21 mouse cellular contexts compared by ENCODE assay signal in the genomic region with DNA sequence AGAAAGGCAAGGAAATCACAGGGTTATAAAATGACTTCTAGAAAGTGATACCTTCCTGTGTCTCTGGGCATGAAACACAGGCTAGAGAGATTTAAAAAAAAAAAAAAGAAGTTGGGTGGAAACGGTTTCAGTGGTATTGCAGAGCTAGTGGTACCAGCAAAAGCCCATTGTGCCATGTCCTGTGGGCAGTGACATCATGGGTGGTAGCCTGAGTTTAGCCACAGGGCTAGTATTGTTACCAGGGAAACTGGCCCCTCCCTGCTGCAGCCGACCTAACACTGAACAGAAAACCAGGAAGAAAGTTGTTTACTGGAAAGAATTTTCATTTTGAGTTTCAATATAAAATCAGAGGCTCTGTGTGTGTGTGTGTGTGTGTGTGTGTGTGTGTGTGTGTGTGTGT.
DNase-seq lines count a peak whose midpoint lies in the region; ATAC-seq lines count a peak whose summit lies in the region.
"Had no signal": no experiment of that assay in that cellular context is flagged by ENCODE, and none has a peak within 500 bp of the region (broad histone marks: within the 10 kb centered on the region; RNA-seq: fewer than 3 reads in every experiment).

No protein-coding gene starts in this region.

- no peak overlapping the region for H3K4me3 ChIP-seq in forebrain, embryonic 12.5 days (replicated peaks)
- H3K4me3 ChIP-seq: heart, embryonic 15.5 days; hindbrain, embryonic 10.5 days; limb, embryonic 15.5 days; lung, embryonic 15.5 days had no signal

- DNase-seq in 3134 (ENCODE audit: extremely low read depth, insufficient read length, low spot score), result peak; percentile 13
- DNase-seq in induced T-regulatory cell, adult 2 months (ENCODE audit: low read depth), result peak; percentile 87
- no peak for DNase-seq in heart, adult 9 months (ENCODE audit: low spot score in 2 of 2)
- no peak for DNase-seq in heart, adult 8-10 months (ENCODE audit: low spot score)
- DNase-seq in spleen, postnatal 4 days (ENCODE audit: low spot score in 2 of 2), result no peak
- DNase-seq: adrenal gland, postnatal 10 days; cerebellum, adult 8-10 months; kidney, adult 8-10 months; kidney, postnatal 25 days; layer of hippocampus, adult 9-11 months; retina, postnatal 1 day; thymus, adult 2 months had no signal

- H3K27me3 ChIP-seq in forebrain, embryonic 12.5 days, result no peaks in the 10 kb centered on the region
- H3K27me3 ChIP-seq: heart, embryonic 15.5 days; lung, embryonic 15.5 days had no signal

- H3K4me2 ChIP-seq in forebrain, embryonic 12.5 days, result no peak overlapping the region
- H3K4me2 ChIP-seq: heart, embryonic 15.5 days; limb, embryonic 15.5 days; lung, embryonic 15.5 days; midbrain, embryonic 11.5 days had no signal

- no peaks in the 10 kb centered on the region for H3K4me1 ChIP-seq in forebrain, embryonic 12.5 days
- H3K4me1 ChIP-seq: heart, embryonic 15.5 days had no signal

- ATAC-seq in CD4-positive, CD25-positive, alpha-beta regulatory T cell, adult 4 months, result peak; percentile 34
- peak; percentile 100 for ATAC-seq in megakaryocyte progenitor cell, adult 5-6 weeks (replicated peaks; ENCODE audit: poor library complexity)
- no peak for ATAC-seq in forebrain, embryonic 12.5 days (ENCODE audit: low FRiP score)
- ATAC-seq: inflammation-experienced regulatory T-cells, adult 6 months had no signal

- WGBS in forebrain, embryonic 12.5 days, result 63% methylated on average over 2 of the region's 2 CpGs

- H3K36me3 ChIP-seq in forebrain, embryonic 12.5 days (replicated peaks), result no peaks in the 10 kb centered on the region
- H3K36me3 ChIP-seq: heart, embryonic 15.5 days; hindbrain, embryonic 10.5 days; limb, embryonic 15.5 days; lung, embryonic 15.5 days had no signal

- no peak overlapping the region for H3K27ac ChIP-seq in forebrain, embryonic 12.5 days
- H3K27ac ChIP-seq: heart, embryonic 15.5 days; hindbrain, embryonic 10.5 days; limb, embryonic 15.5 days; lung, embryonic 15.5 days had no signal

- no peak overlapping the region for H3K9ac ChIP-seq in forebrain, embryonic 12.5 days
- H3K9ac ChIP-seq: heart, embryonic 15.5 days; limb, embryonic 15.5 days; lung, embryonic 15.5 days had no signal

- H3K9me3 ChIP-seq in forebrain, embryonic 12.5 days, result 0 out of 2 replicates have a peak, but pooled peaks cover 4% of the 10 kb centered on the region
- H3K9me3 ChIP-seq: heart, embryonic 15.5 days; hindbrain, embryonic 10.5 days; limb, embryonic 15.5 days; lung, embryonic 15.5 days had no signal

Comparison
In these comparisons a context has a peak if more than half of its experiments do, and no peak if none do; other contexts are left out.
1. DNase-seq: peak in 3134 (single experiment) and induced T-regulatory cell, adult 2 months (single experiment); none in heart, adult 9 months (0 of 2), heart, adult 8-10 months (single experiment) and spleen, postnatal 4 days (0 of 2).